Mouse (Mus musculus): ENCODE results near the gene Opn1sw. TPM values are rescaled to one million over a fixed set of nuclear protein-coding genes. Genes with fewer than 3 reads are reported as not detected.
"Not testable (repeated sequence)": the region's sequence is repeated elsewhere in the genome, so short reads cannot be mapped to it uniquely, and the experiment has no call there.

The Opn1sw gene
- polyA plus RNA-seq, 1 experiment from 2014 or later = 0.43 TPM

- H3K4me1 ChIP-seq (replicated peaks; ENCODE audit: control insufficient read depth, insufficient read depth, low read length) = no peaks in the 10 kb centered on the region; the same call in 1 of the 2 replicates
- DNase-seq (ENCODE audit: low spot score) = peak; percentile 68
- peak overlapping the region; percentile 20; the same call in 1 of the 2 replicates for H3K4me2 ChIP-seq (ENCODE audit: low read depth, low read length, severe bottlenecking)
- no peaks in the 10 kb centered on the region for H3K27me3 ChIP-seq (ENCODE audit: control insufficient read depth, insufficient read depth, low read length)
- H3K27ac ChIP-seq (ENCODE audit: low read depth, low read length) = no peak overlapping the region
- H3K9ac ChIP-seq (ENCODE audit: low read length) = no peak overlapping the region
- no peak for ATAC-seq (replicated peaks; ENCODE audit: low FRiP score)
- H3K36me3 ChIP-seq (ENCODE audit: control insufficient read depth, insufficient read depth, low read length) = no peaks in the 10 kb centered on the region
- 8% methylated on average over 34 of the region's 34 CpGs for WGBS
- no peak overlapping the region for H3K4me3 ChIP-seq (ENCODE audit: low read depth, low read length)
- H3K9me3 ChIP-seq (ENCODE audit: control insufficient read depth, low read length) = no peaks in the 10 kb centered on the region
These were observed 14.6 kb upstream of the Opn1sw start for GRCm38 (mm10) chr6:29402693-29403342.

GRCm38 (mm10) chr6:29399851-29400250, 11.6 kb upstream of the Opn1sw start:
- H3K4me2 ChIP-seq (ENCODE audit: low read depth, low read length, severe bottlenecking) = no peak overlapping the region
- no peaks in the 10 kb centered on the region for H3K9me3 ChIP-seq (ENCODE audit: control insufficient read depth, low read length)
- no peak for ATAC-seq (replicated peaks; ENCODE audit: low FRiP score)
- H3K9ac ChIP-seq (ENCODE audit: low read length) = no peak overlapping the region
- H3K4me1 ChIP-seq (replicated peaks; ENCODE audit: control insufficient read depth, insufficient read depth, low read length) = peaks cover 8% of the 10 kb centered on the region; the same call in 1 of the 2 replicates
- DNase-seq (ENCODE audit: low spot score) = no peak
- WGBS = 79% methylated on average over 4 of the region's 4 CpGs
- H3K27me3 ChIP-seq (ENCODE audit: control insufficient read depth, insufficient read depth, low read length) = peaks cover 3% of the 10 kb centered on the region; the same call in 1 of the 2 replicates
- no peak overlapping the region for H3K27ac ChIP-seq (ENCODE audit: low read depth, low read length)
- no peak overlapping the region for H3K4me3 ChIP-seq (ENCODE audit: low read depth, low read length)
- H3K36me3 ChIP-seq (ENCODE audit: control insufficient read depth, insufficient read depth, low read length) = no peaks in the 10 kb centered on the region

- H3K4me2 ChIP-seq (ENCODE audit: low read depth, low read length, severe bottlenecking) = peak overlapping the region; percentile 92
- no peaks in the 10 kb centered on the region for H3K36me3 ChIP-seq (ENCODE audit: control insufficient read depth, insufficient read depth, low read length)
- peak; percentile 62 for DNase-seq (ENCODE audit: low spot score)
- ATAC-seq (replicated peaks; ENCODE audit: low FRiP score) = peak; percentile 56
- H3K27me3 ChIP-seq (ENCODE audit: control insufficient read depth, insufficient read depth, low read length) = peaks cover 3% of the 10 kb centered on the region; the same call in 1 of the 2 replicates
- no peaks in the 10 kb centered on the region for H3K9me3 ChIP-seq (ENCODE audit: control insufficient read depth, low read length)
- 7% methylated on average over 6 of the region's 6 CpGs for WGBS
- no peak overlapping the region for H3K27ac ChIP-seq (ENCODE audit: low read depth, low read length)
- peaks cover 8% of the 10 kb centered on the region; the same call in 1 of the 2 replicates for H3K4me1 ChIP-seq (replicated peaks; ENCODE audit: control insufficient read depth, insufficient read depth, low read length)
- peak overlapping the region; percentile 59 for H3K4me3 ChIP-seq (ENCODE audit: low read depth, low read length)
- H3K9ac ChIP-seq (ENCODE audit: low read length) = peak overlapping the region; percentile 70; the same call in 1 of the 2 replicates
These were observed 9.3 kb upstream of the Opn1sw start for GRCm38 (mm10) chr6:29397575-29397974.

- under 1% methylated on average over 24 of the region's 24 CpGs for WGBS
- Histone ChIP-seq H3K4me3 (ENCODE audit: low read depth, low read length) (peak overlapping the region; percentile 59), H3K4me1 (replicated peaks; ENCODE audit: control insufficient read depth, insufficient read depth, low read length) (peaks cover 8% of the 10 kb centered on the region; the same call in 1 of the 2 replicates), H3K9me3 (ENCODE audit: control insufficient read depth, low read length) (no peaks in the 10 kb centered on the region), H3K4me2 (ENCODE audit: low read depth, low read length, severe bottlenecking) (peak overlapping the region; percentile 92), H3K9ac (ENCODE audit: low read length) (peak overlapping the region; percentile 70), H3K27me3 (ENCODE audit: control insufficient read depth, insufficient read depth, low read length) (peaks cover 3% of the 10 kb centered on the region; the same call in 1 of the 2 replicates), H3K36me3 (ENCODE audit: control insufficient read depth, insufficient read depth, low read length) (no peaks in the 10 kb centered on the region), H3K27ac (ENCODE audit: low read depth, low read length) (no peak overlapping the region)
- ATAC-seq (replicated peaks; ENCODE audit: low FRiP score) (peak; percentile 77), DNase-seq (ENCODE audit: low spot score) (no peak)
These were observed 8.7 kb upstream of the Opn1sw start for GRCm38 (mm10) chr6:29396714-29397540.

GRCm38 (mm10) chr6:29395910-29396713, 7.8 kb upstream of the Opn1sw start, which contains the start of gene Ccdc136:
Gene Ccdc136 (plus strand): TSS chr6:29396309.
- no peak within 1 kb of the TSS for H3K27ac ChIP-seq (ENCODE audit: low read depth, low read length)
- H3K4me3 ChIP-seq (ENCODE audit: low read depth, low read length) = peak within 1 kb of the TSS; percentile 59
- peaks cover 3% of the 10 kb centered on the region; the same call in 1 of the 2 replicates for H3K27me3 ChIP-seq (ENCODE audit: control insufficient read depth, insufficient read depth, low read length)
- no peaks in the 10 kb centered on the region for H3K9me3 ChIP-seq (ENCODE audit: control insufficient read depth, low read length)
- H3K9ac ChIP-seq (ENCODE audit: low read length) = peak within 1 kb of the TSS; percentile 70
- DNase-seq (ENCODE audit: low spot score) (peak; percentile 89), ATAC-seq (replicated peaks; ENCODE audit: low FRiP score) (peak; percentile 91)
- under 1% methylated on average over 48 of the region's 49 CpGs for WGBS
- peaks cover 8% of the 10 kb centered on the region; the same call in 1 of the 2 replicates for H3K4me1 ChIP-seq (replicated peaks; ENCODE audit: control insufficient read depth, insufficient read depth, low read length)
- peak within 1 kb of the TSS; percentile 92 for H3K4me2 ChIP-seq (ENCODE audit: low read depth, low read length, severe bottlenecking)
- no peaks in the 10 kb centered on the region for H3K36me3 ChIP-seq (ENCODE audit: control insufficient read depth, insufficient read depth, low read length)

- Histone ChIP-seq H3K27me3 (ENCODE audit: control insufficient read depth, insufficient read depth, low read length) (peaks cover 3% of the 10 kb centered on the region; the same call in 1 of the 2 replicates), H3K4me3 (ENCODE audit: low read depth, low read length) (no peak overlapping the region), H3K27ac (ENCODE audit: low read depth, low read length) (no peak overlapping the region), H3K4me2 (ENCODE audit: low read depth, low read length, severe bottlenecking) (no peak overlapping the region), H3K36me3 (ENCODE audit: control insufficient read depth, insufficient read depth, low read length) (no peaks in the 10 kb centered on the region), H3K9me3 (ENCODE audit: control insufficient read depth, low read length) (no peaks in the 10 kb centered on the region), H3K9ac (ENCODE audit: low read length) (no peak overlapping the region), H3K4me1 (replicated peaks; ENCODE audit: control insufficient read depth, insufficient read depth, low read length) (peaks cover 8% of the 10 kb centered on the region; the same call in 1 of the 2 replicates)
- 50% methylated on average over 1 of the region's 1 CpGs for WGBS
- ATAC-seq (replicated peaks; ENCODE audit: low FRiP score) = no peak
- no peak for DNase-seq (ENCODE audit: low spot score)
These were observed 6.0 kb upstream of the Opn1sw start for GRCm38 (mm10) chr6:29394286-29394685.

GRCm38 (mm10) chr6:29391802-29392201, 3.5 kb upstream of the Opn1sw start:
- DNase-seq (ENCODE audit: low spot score) (no peak), ATAC-seq (replicated peaks; ENCODE audit: low FRiP score) (no peak)
- 78% methylated on average over 4 of the region's 4 CpGs for WGBS
- Histone ChIP-seq H3K4me2 (ENCODE audit: low read depth, low read length, severe bottlenecking) (no peak overlapping the region), H3K9me3 (ENCODE audit: control insufficient read depth, low read length) (no peaks in the 10 kb centered on the region), H3K9ac (ENCODE audit: low read length) (no peak overlapping the region), H3K27ac (ENCODE audit: low read depth, low read length) (no peak overlapping the region), H3K4me1 (replicated peaks; ENCODE audit: control insufficient read depth, insufficient read depth, low read length) (peaks cover 9% of the 10 kb centered on the region; the same call in 1 of the 2 replicates), H3K36me3 (ENCODE audit: control insufficient read depth, insufficient read depth, low read length) (no peaks in the 10 kb centered on the region), H3K4me3 (ENCODE audit: low read depth, low read length) (no peak overlapping the region), H3K27me3 (ENCODE audit: control insufficient read depth, insufficient read depth, low read length) (peaks cover 3% of the 10 kb centered on the region; the same call in 1 of the 2 replicates)

- H3K27ac ChIP-seq (ENCODE audit: low read depth, low read length); DNase-seq (ENCODE audit: low spot score); H3K9ac ChIP-seq (ENCODE audit: low read length); H3K9me3 ChIP-seq (ENCODE audit: control insufficient read depth, low read length); H3K4me1 ChIP-seq (replicated peaks; ENCODE audit: control insufficient read depth, insufficient read depth, low read length); H3K4me3 ChIP-seq (ENCODE audit: low read depth, low read length); H3K36me3 ChIP-seq (ENCODE audit: control insufficient read depth, insufficient read depth, low read length); ATAC-seq (replicated peaks; ENCODE audit: low FRiP score); H3K4me2 ChIP-seq (ENCODE audit: low read depth, low read length, severe bottlenecking); H3K27me3 ChIP-seq (ENCODE audit: control insufficient read depth, insufficient read depth, low read length): not testable (repeated sequence)
- WGBS = 74% methylated on average over 8 of the region's 8 CpGs
These were observed 3.0 kb upstream of the Opn1sw start for GRCm38 (mm10) chr6:29391241-29391640.
